Mouse (Mus musculus) lung, postnatal 4 days (tissue): Measurements from ENCODE around the gene Tusc2.
"Not testable (repeated sequence)": the region's sequence is repeated elsewhere in the genome, so short reads cannot be mapped to it uniquely, and the experiment has no call there.

Source experiments
- DNase-seq, 2 experiments: peaks; one replicate each; pipeline ENCODE4 v3.0.0; 2021

Gene Tusc2

DNA sequence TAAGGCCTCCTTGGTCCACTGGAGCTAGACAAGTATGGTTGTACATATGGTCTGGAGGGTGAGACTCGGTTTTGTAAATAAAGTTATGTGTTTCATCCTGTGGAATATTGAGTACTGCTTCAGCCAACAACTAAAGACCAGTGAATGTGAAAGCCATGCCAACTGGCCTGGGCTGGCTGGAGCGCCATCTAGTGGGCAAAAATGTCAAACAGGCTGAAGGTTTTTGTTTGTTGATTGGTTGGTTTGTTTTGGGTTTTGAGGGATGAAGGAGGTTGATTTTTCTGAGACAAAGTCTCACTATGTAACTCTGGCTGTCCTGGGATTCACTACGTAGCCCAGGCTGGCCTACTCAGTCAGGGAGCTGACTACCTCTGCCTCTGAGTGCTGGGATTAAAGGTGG is 17.5 kb upstream of the Tusc2 start:
- DNase-seq, result peak; percentile 65 to 84

DNA sequence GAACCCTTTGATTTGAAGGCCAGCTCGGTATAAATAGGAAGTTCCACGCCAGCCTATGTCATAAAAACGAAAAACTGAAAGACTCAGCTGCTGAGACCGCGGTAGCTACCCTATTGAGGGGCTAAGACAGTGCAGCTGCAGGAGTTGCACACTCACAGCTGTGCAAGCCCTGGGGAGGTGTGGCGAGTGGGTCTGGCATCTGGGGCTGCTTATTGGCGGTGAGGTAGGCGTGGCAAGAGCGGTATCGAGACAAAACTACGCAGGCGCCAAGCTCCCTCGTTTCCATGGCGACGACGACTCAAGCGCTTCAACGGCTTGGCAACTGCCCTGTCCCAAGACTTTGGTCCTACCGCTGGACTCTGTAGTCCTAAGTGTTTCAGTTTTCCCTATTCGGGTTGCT is 16.0 kb upstream of the Tusc2 start, which contains the start of gene Zmynd10:
Gene Zmynd10, plus strand, starts transcription at position 273 of the 400 bp plus-strand sequence.
- DNase-seq, result peak; percentile 92 to 94

DNA sequence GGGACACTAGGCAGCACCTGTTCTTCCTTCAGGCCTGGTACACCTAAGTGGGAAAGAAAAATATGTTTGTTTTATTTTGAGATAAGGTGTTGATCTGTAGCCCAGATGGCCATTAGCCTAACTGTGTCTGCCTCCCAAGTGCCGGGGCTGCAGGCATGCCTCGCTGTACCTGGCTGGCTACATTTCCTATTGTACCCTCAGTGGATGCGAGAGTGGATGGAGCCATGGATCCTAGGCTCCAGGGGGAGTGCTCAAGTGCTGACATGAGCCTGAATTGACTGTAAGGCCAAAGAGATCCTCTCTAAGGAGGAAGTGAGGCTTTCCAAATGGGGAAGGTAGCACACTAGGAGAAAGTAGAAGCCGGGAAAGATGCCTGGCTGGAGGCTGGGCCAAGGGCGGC is 15.1 kb upstream of the Tusc2 start:
- no peak for DNase-seq

DNA sequence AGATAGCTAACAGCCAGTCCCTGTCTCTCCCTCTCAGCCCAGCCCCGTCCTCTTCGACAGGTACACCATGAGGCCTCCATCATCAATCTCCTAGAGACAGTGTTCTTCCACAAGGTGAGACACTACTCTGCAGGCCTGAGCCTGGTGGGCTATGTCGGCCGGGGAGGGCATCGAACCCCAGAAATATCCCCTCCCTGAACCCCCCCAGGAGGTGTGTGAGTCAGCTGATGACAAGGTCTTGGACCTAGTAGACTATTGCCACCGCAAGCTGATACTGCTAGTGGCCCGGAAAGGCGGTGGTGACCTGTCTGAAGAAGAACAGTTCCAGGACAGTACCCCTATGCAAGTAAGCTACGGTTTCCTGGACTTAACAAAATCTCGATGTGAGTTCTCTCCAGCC is 14.2 kb upstream of the Tusc2 start:
- DNase-seq, result no peak

DNA sequence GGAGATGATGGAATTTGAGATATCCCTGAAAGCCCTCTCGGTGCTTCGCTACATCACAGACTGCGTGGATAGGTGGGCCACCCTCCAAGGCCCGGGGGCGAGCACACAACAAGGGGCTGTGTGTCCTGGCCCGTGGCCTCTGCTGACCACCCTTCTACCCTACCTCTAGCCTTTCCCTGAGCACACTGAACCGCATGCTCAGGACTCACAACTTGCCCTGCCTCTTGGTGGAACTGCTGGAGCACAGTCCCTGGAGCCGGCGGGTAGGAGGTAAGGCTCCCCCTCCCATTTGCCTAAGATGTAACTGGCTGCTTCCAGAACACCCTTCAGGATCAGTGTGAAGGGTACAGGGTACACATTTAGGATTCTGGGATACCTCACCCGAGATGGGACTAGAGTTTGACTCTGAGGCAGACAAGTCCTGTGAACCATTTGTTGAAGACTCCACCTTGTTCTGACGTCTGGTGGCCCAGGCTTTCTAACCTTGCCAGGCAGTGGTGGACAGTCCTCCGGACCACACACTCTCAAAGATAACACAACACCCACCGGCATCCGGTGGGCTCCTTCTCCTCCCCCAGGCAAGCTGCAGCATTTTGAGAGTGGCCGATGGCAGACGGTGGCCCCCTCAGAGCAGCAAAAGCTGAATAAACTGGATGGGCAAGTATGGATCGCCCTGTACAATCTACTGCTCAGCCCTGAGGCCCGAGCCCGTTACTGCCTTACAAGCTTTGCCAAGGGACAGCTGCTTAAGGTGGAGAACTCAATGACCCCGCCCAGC is 13.6 kb upstream of the Tusc2 start:
- DNase-seq, result no peak

DNA sequence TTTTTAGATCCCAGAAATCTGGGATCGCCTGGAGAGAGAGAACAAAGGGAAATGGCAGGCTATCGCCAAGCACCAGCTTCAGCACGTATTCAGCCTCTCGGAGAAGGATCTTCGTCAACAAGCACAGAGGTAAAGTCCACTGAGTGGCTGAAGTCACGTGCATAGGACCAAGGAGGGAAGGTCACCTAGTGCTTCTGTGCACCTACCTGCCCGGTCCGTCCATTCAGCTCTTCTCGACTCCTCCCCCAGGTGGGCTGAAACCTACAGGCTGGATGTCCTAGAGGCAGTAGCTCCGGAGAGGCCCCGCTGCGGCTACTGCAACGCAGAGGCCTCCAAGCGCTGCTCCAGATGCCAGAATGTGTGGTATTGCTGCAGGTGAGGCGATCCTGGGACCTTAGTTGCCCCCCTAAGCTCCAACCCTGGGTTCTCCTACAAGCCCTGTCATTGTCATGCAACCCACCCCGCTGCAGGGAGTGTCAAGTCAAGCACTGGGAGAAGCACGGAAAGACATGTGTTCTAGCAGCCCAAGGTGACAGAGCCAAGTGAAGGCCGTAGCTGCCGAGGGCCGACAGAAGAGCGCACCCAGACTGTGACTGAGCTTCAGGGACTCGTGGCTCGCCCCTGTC is 12.5 kb upstream of the Tusc2 start:
- peak in 1 of 2 experiments; percentile 59 for DNase-seq

DNA sequence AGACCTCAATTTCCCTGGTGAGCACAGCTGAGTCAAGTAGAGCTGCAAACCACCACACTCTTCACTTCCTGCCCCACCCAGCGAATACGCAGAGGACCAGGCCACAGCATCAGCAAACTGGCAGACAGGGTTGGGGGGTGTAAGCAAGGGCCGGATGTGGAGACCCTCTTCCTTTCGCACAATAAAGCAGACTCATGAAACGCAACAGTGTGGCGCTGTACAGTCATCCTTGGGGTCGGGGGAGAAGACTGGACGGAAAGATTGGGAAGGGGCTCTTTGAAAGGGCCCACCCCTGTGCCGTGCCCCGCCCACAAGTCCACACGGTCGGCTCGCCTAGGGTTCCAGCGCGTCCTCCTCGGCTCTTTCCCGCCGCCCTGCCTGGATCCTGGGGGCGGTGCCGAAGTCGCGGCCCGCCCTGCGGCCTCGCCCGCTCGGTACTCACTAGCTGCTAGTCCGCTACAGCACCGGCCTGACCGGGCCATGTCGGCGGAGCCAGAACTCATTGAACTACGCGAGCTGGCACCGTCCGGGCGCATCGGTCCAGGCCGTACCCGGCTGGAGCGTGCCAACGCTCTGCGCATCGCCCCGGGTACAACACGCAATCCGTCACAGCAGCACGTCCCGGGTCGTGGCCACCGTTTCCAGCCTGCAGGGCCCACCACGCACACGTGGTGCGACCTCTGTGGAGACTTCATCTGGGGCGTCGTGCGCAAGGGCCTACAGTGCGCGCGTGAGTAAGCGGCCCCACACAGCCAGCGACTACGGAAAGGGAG is 11.8 kb upstream of the Tusc2 start, which contains the start of gene Rassf1:
Gene Rassf1, plus strand, starts transcription at position 439 of the 773 bp plus-strand sequence.
- peak; percentile 79 to 86 for DNase-seq

DNA sequence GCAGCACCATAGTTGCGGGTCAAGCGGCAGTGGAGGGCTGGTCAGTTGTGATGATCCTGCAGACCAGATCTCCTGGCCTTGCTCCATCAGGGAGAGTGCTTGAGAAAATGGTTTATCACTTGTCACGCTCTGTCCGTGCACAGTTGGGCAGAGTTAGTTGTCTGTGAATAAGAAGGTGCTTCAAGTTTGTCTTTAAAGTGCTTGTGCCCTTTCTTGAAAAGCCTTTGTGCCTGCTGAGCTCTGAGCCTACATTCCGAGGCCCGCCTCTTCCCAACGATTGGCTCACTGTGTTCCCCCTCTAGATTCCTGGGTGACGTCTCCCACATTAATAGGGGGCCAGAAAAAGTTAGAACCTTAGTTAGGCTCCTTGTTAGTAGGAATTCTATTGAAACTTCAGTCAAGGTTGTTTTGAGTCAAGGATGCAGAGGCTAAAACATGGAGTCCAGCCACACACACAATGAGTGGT is 11.1 kb upstream of the Tusc2 start:
- no peak for DNase-seq

DNA sequence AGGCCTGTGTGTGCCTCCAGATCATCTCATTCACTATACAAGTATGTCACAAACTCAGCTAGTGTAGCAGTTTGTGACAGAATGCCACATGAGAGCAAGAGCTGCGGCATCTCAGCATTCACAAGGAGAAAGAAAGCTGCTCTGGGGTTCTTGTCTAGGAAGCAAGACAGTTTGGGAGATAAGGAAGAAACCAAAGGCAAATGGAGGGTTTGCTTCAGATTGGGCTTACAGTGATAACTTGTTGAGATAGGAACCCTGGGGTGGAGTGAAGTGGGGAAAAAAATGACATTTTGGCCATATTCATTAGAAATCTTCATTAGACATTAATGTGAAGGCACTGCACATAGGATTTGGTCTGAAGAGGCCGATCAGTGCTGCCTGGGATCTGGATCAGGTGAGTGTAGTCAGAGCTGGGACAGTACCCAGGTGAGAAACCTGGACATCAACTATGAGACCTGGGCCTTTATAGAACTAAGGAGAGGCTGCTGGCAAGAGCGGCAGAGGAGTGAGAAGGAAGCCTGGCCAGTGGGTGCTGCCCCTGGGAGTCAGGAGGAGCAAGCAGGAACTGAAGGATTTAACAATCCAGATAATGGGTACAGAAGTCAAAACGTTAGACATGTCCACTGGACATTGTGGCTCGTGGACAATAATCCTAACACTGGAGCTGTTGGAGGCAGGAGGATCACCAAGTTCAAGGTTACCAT is 10.2 kb upstream of the Tusc2 start:
- no peak for DNase-seq

DNA sequence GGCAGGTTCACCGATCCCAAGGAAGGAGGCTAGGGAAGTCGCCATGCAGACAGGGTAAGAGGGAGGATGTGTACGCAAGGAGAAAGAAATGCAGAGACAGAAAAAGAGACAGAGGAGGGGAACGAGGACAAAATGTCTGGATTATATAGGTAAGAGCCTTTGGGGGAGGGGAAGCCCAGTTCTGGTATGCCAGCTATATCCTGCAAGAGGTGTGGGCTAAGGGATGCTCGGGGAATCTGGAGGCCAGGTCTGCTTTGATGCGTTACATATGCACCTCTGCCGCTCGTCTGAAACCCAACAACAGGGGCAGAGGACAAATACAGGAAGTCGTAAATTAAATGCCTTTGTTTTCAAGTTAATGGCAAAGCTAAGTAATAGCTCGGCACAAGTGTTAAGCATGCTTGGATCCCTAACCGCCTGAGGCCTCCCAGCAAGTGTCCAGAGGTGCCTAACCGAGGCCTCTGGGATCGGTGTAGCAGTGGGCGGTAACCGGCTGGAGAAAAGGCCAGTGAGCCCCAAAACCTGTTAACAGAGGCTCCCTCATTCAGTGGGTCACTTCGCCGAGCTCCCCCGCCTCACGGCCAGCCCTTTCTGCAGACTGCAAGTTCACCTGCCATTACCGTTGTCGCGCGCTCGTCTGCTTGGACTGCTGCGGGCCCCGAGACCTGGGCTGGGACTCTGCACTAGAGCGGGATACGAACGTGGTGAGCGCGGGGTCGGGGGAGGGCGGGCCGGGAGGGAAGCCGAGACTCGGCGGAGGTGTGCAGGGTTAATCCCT is 9.3 kb upstream of the Tusc2 start:
- peak in 1 of 2 experiments; percentile 51 for DNase-seq

DNA sequence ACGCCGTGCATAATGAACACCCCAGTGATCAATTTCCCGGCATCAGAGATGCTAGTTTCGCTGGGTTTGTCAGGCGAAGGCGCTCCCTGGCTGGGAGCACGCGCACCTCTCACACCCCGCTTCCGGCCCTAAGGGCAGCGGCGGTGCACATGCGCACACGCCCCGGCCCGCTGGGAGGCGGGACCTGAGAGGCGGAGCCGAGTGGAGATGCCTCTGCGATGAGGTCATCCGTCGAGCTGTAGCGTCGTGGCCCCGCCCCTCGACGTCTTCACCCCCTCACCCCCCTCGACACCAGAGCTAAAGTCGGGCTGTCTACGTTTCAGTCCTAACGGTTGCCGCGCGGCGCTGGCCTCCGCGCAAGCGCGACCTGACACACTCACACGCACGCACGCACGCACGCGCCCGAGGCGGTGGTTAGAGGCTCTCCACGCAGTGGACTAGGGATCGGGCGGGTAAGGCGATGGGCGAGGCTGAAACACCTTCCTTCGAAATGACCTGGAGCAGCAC is 8.7 kb upstream of the Tusc2 start:
- peak; percentile 96 to 98 for DNase-seq

DNA sequence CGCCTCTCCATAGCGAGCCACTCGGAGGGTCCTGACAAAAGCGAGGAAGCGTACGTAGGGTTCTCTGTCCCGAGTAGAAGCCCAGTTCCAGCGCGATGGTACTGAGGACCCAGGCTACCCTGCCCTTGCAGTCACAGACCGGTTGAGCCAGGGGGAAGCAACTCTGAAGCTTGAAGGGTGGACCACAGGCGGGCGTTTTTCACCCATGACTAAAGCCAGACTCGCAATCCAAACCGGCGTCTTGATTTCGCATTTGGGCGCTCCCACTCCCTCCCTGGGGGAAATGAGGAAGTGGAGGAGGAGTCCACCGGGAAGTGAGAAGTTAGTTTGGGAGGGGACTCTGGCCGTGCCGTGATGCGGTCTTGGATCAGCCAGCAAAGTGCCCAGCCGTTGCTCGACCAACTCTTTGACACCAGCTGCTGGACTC is 8.0 kb upstream of the Tusc2 start:
- DNase-seq, result peak; percentile 83 to 84

DNA sequence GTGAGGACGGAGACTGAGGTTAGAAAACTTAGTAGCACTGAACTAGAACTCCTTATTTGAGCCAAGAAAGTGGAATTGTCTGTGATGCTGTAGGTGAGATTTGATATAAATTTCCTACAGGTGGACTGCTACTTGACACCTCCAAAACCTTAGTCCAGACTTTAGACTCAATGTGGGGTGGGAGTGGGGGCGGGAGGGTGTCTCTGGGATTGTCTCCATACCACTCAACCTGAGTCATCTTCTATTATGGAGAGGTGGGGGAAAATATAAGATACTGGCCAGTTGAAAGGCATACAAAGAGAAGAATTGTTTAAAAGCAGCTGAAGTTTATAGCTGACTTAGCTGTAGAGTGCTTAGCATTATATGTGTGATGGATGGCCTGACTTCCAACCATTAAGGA is 7.4 kb upstream of the Tusc2 start:
- DNase-seq, result no peak

DNA sequence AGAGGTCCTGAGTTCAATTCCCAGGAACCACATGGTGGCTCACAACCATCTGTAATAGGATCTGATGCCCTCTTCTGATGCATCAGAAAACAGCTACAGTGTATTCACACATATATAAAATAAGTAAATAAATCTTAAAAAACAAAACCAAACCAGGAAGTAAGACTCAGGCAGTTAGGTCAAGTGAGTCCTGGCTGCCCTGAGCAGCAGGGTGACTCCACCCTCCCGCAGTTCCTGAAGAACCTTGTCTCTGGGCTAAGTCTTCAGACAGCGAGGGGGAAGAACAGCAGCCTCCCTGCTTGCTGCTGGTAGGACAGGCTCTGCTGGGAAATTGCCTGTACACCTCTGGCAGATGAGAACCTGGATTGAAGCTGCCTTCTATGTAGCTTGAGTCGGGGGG is 6.7 kb upstream of the Tusc2 start:
- DNase-seq, result peak in 1 of 2 experiments; percentile 23

DNA sequence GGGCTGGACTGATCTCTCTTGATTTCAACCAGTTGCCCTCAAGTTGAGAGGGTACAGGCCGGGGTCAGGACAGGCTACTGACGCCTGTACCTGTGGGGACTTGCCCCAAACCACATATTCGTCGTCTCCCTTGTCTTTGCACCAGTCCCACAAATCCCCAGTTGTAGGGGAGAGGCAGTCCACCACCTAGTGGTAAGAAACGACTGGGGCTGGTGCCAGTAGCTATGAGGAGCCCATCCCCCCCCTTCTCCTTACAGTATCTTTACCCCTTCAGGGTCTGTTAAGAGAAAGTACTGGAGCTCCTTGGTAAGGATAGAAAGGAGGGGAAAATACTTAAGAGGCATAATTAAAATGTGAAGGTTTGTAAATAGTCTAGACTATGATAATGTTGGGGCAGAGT is 2.5 kb downstream of the Tusc2 start:
- DNase-seq, result not testable (repeated sequence)

DNA sequence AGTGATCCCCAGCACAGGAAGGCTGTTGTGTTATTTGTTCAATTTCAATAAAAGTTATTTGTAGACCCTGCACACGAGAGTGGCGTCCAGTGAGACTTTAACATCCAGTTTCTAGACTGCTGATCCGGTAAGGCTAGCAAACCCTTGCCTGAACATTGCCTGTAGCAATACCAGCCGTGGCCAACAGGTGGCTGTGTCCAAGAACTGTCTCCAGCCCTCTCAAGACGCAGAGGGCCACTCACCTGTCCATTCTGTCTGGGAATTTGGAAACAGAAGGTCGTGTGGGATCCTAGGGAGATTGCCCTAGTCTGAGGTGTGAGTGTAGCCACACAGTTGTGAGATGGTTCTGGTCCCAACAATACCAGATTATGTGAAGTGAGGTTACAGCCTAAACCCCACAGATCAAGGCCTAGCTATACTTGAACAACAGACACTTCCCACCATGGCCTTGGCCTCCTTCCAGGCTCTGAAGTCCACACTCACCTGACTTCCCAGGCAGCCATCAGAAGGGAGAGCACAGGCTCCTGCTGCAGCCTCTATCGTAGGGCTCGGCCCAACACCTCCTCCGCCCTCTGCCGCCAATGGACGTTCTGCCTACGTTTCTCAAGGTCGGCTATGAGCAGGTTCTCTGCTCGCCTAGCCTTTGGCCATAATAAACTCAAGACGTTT is 3.1 kb downstream of the Tusc2 start:
- peak; percentile 88 to 93 for DNase-seq

DNA sequence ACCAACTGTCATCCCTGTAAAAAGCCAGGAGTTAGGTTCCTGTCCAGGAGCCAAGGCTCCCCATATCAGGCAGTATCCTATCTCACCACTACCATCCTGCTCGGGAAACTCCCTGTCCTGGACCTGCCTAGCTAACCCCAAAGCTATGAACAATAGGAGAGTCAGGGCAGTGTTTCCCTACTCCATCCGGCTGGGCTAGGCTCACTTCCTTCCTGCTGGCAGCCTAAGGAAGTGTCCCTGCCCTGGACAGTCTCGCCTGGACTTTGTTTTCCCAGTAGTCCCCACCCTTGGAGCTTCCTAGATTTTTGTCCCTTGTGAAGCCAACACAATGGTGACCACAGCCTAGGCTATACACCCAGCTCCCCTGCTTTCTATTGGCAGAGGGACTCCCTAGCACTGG is 3.8 kb downstream of the Tusc2 start:
- DNase-seq, result peak; percentile 73 to 87

DNA sequence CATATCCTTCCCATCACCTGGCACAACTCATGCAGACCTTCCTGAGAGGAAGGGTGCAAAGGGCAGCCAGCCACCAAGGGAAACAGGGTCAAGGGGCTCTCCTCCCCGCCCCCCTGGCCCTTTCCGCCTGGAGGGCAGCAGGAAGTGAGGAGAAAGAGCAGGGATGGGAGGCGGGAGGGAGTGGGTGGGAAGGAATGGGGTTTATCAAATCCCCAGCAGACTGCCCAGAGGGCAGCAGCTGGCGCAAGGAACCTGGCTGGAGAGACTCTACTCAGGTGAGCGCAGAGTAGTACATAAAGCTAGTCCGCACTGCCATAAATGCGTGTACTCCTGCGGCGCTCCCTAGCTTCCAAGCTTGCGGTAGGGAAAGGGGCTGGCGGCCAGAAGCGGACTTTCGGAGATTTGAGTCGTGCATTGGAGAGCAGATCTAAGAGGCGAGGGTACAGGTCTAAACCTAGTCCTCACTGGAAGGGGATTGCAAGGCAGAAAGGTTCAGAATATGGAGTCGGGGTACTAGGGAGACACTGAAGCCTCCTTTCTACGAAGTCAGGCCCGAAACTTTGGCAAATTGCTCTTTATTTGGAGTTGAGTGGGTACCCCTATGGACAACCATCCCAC is 4.8 kb downstream of the Tusc2 start, which contains the start of gene Hyal2:
Gene Hyal2, plus strand, starts transcription at position 244 of the 618 bp plus-strand sequence.
- DNase-seq, result peak; percentile 67 to 82

DNA sequence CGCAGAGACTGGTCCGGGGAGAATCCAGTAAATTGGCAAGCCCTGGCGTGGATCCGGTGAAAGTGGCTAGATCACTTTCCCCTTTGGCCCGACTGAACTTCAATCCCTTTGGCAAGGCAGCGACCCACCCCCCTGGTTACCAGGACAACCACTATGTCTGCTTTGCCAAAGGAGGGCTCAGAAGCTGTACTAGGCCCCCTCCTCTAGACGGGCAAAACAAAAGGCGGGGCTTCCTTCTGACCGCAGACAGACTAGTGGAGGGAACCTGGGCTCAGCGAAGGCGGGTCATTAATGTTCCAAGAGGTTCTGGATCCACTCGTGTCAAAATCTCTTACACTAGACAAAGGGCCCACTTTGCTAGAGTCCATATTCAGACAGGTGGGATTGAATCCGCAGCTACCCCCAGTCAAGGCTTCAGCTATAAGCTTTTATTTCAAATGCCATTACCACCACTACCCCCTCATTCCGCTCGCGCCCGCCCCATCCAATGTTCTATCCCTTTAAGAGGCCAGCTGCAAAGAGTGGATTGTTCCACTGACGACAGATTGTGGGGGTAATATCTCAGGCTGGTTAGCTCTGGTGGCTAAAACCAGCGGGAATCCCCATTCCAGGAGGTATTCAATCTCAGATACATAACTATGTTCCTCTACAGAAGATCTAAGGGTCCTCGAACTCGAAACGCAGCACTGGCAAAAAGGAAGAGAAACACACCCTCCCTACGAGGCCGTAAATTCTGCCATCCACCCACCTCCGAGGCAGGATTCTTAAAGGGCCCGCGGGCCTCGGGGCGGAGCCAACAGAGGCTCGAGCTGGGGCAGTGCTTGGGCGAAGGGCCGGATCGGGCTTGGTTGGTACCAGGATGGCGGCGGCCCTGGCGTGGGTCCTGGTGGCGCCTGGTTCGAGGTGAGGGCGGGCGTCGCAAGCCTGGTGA is 5.5 kb downstream of the Tusc2 start:
- peak; percentile 90 to 92 for DNase-seq
